Mouse (Mus musculus) limb, embryonic 15.5 days (tissue): ENCODE measurements at regions not wholly inside any gene's neighbourhood (a gene's known extent, or its start where the extent isn't known, plus 50 kb on each side); places are given as distances from the start of the nearest gene placed in this dataset.

ENCODE experiments used
- ATAC-seq: fragments of 200-750 bp; cut with Nextera tagmentation; 2 replicates; pipeline ENCODE4 v1.8.0; 2017; ENCODE audit warnings: low read depth, moderate TSS enrichment; ENCODE audit not compliant: insufficient number of reproducible peaks, low FRiP score, low TSS enrichment
- H3K27ac ChIP-seq: fragments of 300-500 bp; sonication (generic); 2 replicates; pipeline ENCODE4 v1.5.1; 2015; ENCODE audit warnings: moderate library complexity, mild to moderate bottlenecking, inconsistent platforms
- H3K27me3 ChIP-seq: fragments of 300-500 bp; sonication (generic); 2 replicates; pipeline ENCODE4 v1.6.1; 2015; ENCODE audit warnings: inconsistent platforms
- H3K36me3 ChIP-seq: fragments of 300-500 bp; sonication (generic); 2 replicates; pipeline ENCODE4 v1.6.1; 2015; ENCODE audit warnings: inconsistent platforms
- H3K4me1 ChIP-seq: fragments of 300-500 bp; sonication (generic); 2 replicates; pipeline ENCODE4 v1.6.1; 2015; ENCODE audit warnings: inconsistent platforms
- H3K4me2 ChIP-seq: fragments of 300-500 bp; sonication (generic); 2 replicates; pipeline ENCODE4 v1.6.1; 2015; ENCODE audit warnings: mild to moderate bottlenecking, inconsistent platforms
- H3K4me3 ChIP-seq: fragments of 300-500 bp; sonication (generic); 2 replicates; pipeline ENCODE4 v1.5.1; 2015; ENCODE audit warnings: mild to moderate bottlenecking, inconsistent platforms
- H3K9ac ChIP-seq: fragments of 300-500 bp; sonication (generic); 2 replicates; pipeline ENCODE4 v1.6.1; 2015; ENCODE audit warnings: inconsistent platforms
- H3K9me3 ChIP-seq: fragments of 300-500 bp; sonication (generic); 2 replicates; pipeline ENCODE4 v1.6.1; 2016; ENCODE audit warnings: inconsistent platforms
- WGBS: fragments of 180-500 bp; shearing (Covaris S2); methylation state at CpG from one replicate; pipeline ENCODE4 v1.1.7; 2015; 5-methylcytosine and 5-hydroxymethylcytosine counted together

GRCm38 (mm10) chr4:150743508-150743907, 91.5 kb upstream of the Slc45a1 start:
- ATAC-seq = no peak
- Histone ChIP-seq H3K27ac (no peak overlapping the region), H3K4me1 (peaks cover 24% of the 10 kb centered on the region), H3K36me3 (no peaks in the 10 kb centered on the region), H3K27me3 (no peaks in the 10 kb centered on the region), H3K4me2 (no peak overlapping the region), H3K9me3 (no peaks in the 10 kb centered on the region), H3K9ac (no peak overlapping the region), H3K4me3 (no peak overlapping the region)
- 53% methylated on average over 8 of the region's 8 CpGs for WGBS

DNA sequence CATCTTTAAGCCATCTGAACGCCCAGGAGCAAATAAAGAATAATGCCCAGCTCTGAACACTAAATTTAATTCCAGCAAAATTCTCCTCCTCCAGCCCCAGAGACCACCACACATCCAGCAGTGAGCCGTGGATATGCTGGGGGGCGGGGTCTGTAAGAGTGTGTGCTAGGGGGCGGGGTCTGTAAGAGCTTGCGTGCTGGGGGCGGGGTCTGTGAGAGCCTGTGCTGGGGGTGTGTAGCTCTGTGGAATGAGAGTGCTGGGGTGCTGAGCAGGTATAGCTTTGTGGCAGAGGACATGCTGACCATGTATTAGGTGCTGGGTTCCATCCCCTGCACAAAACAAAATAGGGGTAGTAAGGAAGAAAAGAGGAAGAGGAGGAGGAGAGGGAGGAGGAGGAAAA, 91.1 kb upstream of the Slc45a1 start:
- Histone ChIP-seq H3K27me3 (no peaks in the 10 kb centered on the region), H3K4me1 (peaks cover 20% of the 10 kb centered on the region), H3K27ac (no peak overlapping the region), H3K4me3 (no peak overlapping the region), H3K4me2 (no peak overlapping the region), H3K9me3 (no peaks in the 10 kb centered on the region), H3K36me3 (no peaks in the 10 kb centered on the region), H3K9ac (no peak overlapping the region)
- no peak for ATAC-seq
- 25% methylated on average over 6 of the region's 6 CpGs for WGBS

DNA sequence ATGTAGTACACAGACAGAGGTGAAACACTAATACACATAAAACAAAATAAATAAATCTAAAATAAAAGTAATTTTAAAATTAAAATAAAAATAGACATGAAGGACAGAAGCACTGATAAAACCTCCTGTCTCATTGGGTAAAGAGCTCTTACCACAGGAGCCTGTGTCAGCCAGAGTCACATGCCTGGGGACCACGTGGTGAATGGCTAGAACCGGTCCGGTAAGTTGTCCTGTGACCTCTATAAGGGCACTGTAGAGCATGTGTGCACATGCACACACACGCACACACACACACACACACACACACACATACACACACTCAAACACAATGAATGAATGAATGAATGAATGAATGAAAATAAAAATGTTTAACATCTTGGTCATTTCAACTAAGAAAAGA, 89.8 kb upstream of the Slc45a1 start:
- Histone ChIP-seq H3K9me3 (no peaks in the 10 kb centered on the region), H3K4me3 (no peak overlapping the region), H3K36me3 (no peaks in the 10 kb centered on the region), H3K9ac (no peak overlapping the region), H3K4me2 (no peak overlapping the region), H3K27me3 (no peaks in the 10 kb centered on the region), H3K4me1 (peaks cover 19% of the 10 kb centered on the region), H3K27ac (no peak overlapping the region)
- ATAC-seq = no peak
- 88% methylated on average over 4 of the region's 4 CpGs for WGBS

DNA sequence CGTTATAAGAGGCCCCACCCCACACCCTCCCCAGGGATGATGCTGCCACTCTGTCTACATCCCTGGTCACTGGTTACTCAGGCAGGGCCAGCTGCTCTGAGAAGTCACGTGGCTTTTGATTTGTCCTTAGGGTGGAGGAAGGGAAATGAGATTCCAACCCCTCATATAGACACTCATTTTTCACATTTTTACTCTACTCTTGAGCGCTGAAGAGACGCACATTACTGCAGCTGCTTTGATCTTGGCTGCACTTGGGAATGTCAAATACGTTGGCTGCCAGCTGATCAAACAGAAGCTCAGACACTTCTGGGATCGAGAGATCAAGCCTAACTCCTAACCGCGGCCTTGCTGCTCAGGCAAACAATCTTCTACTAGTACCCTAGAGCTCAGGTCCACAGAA, 88.2 kb upstream of the Slc45a1 start:
- Histone ChIP-seq H3K27me3 (no peaks in the 10 kb centered on the region), H3K4me3 (no peak overlapping the region), H3K36me3 (no peaks in the 10 kb centered on the region), H3K9ac (no peak overlapping the region), H3K4me1 (peaks cover 8% of the 10 kb centered on the region; the same call in 1 of the 2 replicates), H3K9me3 (no peaks in the 10 kb centered on the region), H3K27ac (no peak overlapping the region), H3K4me2 (no peak overlapping the region)
- WGBS = 30% methylated on average over 8 of the region's 8 CpGs
- no peak for ATAC-seq

DNA sequence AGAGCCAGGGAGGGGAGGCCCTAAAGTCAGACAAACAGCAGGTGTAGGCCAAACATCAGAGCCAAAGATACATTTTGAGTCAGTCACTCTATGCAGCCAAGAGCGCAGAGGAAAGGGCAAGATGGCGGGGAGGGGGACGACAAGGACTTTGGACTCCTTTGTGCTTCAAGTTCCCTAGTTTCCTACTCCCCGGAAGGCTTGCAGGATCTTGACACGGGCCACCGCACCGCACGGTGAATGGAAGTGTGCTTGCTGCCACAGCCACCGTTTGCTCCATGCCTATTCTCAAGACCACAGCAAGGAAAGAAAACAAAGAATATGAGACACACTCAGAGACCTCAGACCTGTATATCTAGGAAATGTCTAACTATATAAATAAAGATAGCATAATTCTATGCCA, 86.8 kb upstream of the Slc45a1 start:
- H3K4me3 ChIP-seq = no peak overlapping the region
- no peak overlapping the region for H3K27ac ChIP-seq
- peaks cover 8% of the 10 kb centered on the region; the same call in 1 of the 2 replicates for H3K4me1 ChIP-seq
- no peak overlapping the region for H3K9ac ChIP-seq
- H3K4me2 ChIP-seq = no peak overlapping the region
- WGBS = 92% methylated on average over 9 of the region's 9 CpGs
- no peaks in the 10 kb centered on the region for H3K27me3 ChIP-seq
- H3K36me3 ChIP-seq = no peaks in the 10 kb centered on the region
- H3K9me3 ChIP-seq = no peaks in the 10 kb centered on the region
- no peak for ATAC-seq

DNA sequence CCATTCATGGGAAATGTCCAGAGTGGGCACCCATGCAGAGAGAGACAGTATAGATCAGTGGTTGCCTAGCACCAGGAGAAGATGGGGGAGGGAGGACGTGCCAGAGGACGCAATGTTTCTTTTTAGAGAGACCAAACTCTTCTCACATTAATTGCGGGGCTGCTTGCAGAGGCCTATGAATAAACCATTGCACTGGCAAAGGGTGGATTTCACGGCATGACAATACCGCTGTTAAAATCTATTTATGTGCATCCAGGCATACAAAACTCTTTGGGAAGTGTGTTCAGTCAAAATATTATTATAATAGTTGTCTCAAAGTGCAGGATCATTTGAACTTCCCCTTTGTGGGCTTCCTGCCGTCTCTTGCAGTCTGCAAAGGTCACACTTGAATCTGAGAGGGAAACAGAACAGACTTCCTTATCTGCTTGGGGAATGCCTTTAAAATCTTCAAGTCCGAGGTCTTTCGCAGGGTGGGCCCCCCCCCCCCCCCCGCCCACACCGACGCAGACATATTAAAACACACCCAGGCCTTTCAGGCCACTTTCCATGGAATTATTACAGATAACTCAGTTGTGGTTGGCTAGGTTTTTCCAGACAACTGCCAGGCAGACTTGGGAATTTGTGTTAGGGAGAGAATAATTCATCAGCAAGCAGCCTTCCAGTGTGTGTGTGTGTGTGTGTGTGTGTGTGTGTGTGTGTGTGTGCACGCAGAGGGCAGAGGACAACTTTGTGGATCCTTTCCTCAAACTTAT, 78.3 kb upstream of the Slc45a1 start:
- ATAC-seq = no peak
- H3K27ac ChIP-seq = 0 out of 2 replicates have a peak overlapping the region, but pooled peaks have one; percentile 27
- H3K9me3 ChIP-seq = no peaks in the 10 kb centered on the region
- WGBS = 35% methylated on average over 12 of the region's 12 CpGs
- H3K27me3 ChIP-seq = no peaks in the 10 kb centered on the region
- H3K4me3 ChIP-seq = no peak overlapping the region
- no peak overlapping the region for H3K9ac ChIP-seq
- peaks cover 20% of the 10 kb centered on the region for H3K4me1 ChIP-seq
- no peaks in the 10 kb centered on the region for H3K36me3 ChIP-seq
- H3K4me2 ChIP-seq = no peak overlapping the region

- WGBS = 62% methylated on average over 4 of the region's 4 CpGs
- Histone ChIP-seq H3K4me3 (no peak overlapping the region), H3K4me2 (no peak overlapping the region), H3K36me3 (no peaks in the 10 kb centered on the region), H3K9ac (no peak overlapping the region), H3K9me3 (no peaks in the 10 kb centered on the region), H3K27ac (no peak overlapping the region), H3K27me3 (no peaks in the 10 kb centered on the region), H3K4me1 (peaks cover 26% of the 10 kb centered on the region)
- no peak for ATAC-seq
Measured at GRCm38 (mm10) chr4:150726539-150726938, 74.6 kb upstream of the Slc45a1 start.

DNA sequence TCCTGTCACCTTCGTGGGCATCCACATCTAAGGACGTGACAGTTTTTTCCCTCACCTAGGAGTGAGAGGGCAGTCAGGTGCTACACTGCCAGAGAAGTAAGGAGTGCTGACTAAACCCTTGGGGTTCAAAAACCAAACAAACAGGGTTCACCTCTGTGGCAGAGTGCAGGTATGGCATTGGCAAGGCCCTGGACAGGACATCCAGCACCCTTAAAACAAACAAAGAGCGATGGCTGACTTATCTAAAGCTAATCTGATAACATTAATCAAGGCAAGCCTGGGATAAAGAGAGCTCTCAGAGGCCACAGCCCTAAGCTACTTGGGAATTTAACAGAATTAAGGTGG, 74.1 kb upstream of the Slc45a1 start:
- WGBS = 86% methylated on average over 3 of the region's 3 CpGs

GRCm38 (mm10) chr4:150725443-150726135, 73.6 kb upstream of the Slc45a1 start:
- Histone ChIP-seq H3K4me2 (no peak overlapping the region), H3K4me1 (peaks cover 22% of the 10 kb centered on the region), H3K9ac (no peak overlapping the region), H3K36me3 (no peaks in the 10 kb centered on the region), H3K9me3 (no peaks in the 10 kb centered on the region), H3K27me3 (no peaks in the 10 kb centered on the region), H3K27ac (no peak overlapping the region), H3K4me3 (no peak overlapping the region)
- no peak for ATAC-seq
- WGBS = 67% methylated on average over 17 of the region's 17 CpGs

More for the DNA sequence above, 74.1 kb upstream of the Slc45a1 start:
- H3K4me2 ChIP-seq = no peak overlapping the region
- H3K9me3 ChIP-seq = no peaks in the 10 kb centered on the region
- H3K4me1 ChIP-seq = peaks cover 26% of the 10 kb centered on the region
- no peak for ATAC-seq
- no peak overlapping the region for H3K27ac ChIP-seq
- no peak overlapping the region for H3K9ac ChIP-seq
- H3K36me3 ChIP-seq = no peaks in the 10 kb centered on the region
- no peaks in the 10 kb centered on the region for H3K27me3 ChIP-seq
- no peak overlapping the region for H3K4me3 ChIP-seq

DNA sequence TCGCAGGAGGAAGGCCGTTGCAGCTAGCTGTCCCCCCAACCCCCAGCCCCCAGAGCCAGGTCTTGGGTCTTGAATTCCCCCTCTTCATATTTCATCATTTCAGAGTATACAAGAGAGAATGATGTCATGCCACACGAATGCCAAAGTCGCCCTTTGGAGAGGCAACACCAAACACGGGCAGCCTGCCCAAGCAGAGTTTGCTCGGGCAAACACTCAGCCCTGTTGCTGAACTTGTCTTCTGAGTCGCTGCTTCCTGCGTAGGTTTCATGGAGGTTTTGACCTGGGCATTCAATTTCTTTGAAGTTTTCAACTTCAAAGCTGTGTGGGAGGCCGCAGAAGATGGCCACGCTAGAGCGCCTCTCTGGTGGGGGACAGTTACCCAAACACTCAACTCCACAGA, 72.8 kb upstream of the Slc45a1 start:
- Histone ChIP-seq H3K9me3 (no peaks in the 10 kb centered on the region), H3K27me3 (no peaks in the 10 kb centered on the region), H3K36me3 (no peaks in the 10 kb centered on the region), H3K4me1 (peaks cover 18% of the 10 kb centered on the region), H3K4me3 (no peak overlapping the region), H3K27ac (no peak overlapping the region), H3K9ac (no peak overlapping the region), H3K4me2 (no peak overlapping the region)
- 65% methylated on average over 11 of the region's 11 CpGs for WGBS
- no peak for ATAC-seq

DNA sequence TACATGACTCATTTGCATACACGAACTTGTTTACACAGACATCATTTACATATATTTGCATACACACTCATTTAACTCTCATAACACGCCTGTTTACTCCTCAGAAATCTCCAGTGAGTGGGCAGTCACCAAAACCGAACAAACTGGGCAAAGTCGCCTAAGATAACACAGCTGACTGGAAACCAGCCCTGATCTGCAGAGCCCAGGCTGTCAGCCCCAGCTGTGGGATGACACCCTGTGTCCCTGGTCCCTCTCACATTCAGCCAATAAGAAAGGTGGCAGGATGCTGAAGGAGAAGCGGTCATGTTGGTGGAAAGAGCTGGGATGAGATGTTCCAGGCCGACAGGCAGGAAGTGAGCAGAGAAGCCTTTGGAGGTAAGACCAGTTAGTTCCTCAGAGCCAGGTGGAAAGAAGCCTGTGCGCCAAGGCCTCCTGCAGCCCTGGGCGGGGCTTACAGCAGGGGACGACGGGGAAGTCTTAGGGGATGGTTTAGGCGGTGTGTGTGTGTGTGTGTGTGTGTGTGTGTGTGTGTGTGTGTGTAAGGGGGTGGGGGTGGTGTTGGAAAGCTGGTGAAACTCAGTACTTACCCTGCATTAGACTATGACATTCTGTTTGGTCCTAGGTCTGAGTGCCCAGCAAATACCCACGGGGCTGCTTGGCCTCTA, 69.8 kb upstream of the Slc45a1 start:
- Histone ChIP-seq H3K4me3 (no peak overlapping the region), H3K4me2 (no peak overlapping the region), H3K9ac (no peak overlapping the region), H3K9me3 (no peaks in the 10 kb centered on the region), H3K36me3 (no peaks in the 10 kb centered on the region), H3K27me3 (no peaks in the 10 kb centered on the region), H3K4me1 (peaks cover 30% of the 10 kb centered on the region), H3K27ac (no peak overlapping the region)
- WGBS = 52% methylated on average over 12 of the region's 12 CpGs
- ATAC-seq = no peak

DNA sequence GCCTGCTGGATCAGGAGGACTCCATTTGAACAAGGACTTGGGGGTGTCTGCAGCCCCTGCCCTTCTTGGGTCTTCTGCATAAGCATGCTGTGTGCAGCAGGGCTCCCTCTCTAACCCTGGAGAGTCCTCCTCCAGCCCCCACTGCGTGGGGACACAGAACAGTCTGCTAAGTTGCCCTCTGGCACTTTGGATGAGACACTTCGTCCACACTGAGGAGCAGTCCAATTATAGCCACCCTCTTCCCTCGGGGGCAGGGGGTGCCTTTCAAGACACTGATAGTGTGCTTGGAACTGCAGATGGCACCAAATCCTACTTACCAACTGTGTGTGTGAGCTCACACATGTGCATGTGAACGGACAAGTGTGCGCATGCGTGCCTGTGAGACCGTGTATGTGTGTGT, 65.9 kb upstream of the Slc45a1 start:
- no peak overlapping the region for H3K4me3 ChIP-seq
- H3K27ac ChIP-seq = no peak overlapping the region
- H3K4me2 ChIP-seq = no peak overlapping the region
- no peak for ATAC-seq
- no peak overlapping the region for H3K9ac ChIP-seq
- no peaks in the 10 kb centered on the region for H3K36me3 ChIP-seq
- no peaks in the 10 kb centered on the region for H3K27me3 ChIP-seq
- no peaks in the 10 kb centered on the region for H3K9me3 ChIP-seq
- WGBS = 69% methylated on average over 7 of the region's 7 CpGs
- peaks cover 22% of the 10 kb centered on the region for H3K4me1 ChIP-seq
